Mouse (Mus musculus): ENCODE data around the gene Foxp1. TPM values are rescaled to one million over a fixed set of nuclear protein-coding genes. Genes with fewer than 3 reads are reported as not detected.

Foxp1 gene
- polyA plus RNA-seq, 1 experiment from 2014 or later: 18.9 TPM

DNA sequence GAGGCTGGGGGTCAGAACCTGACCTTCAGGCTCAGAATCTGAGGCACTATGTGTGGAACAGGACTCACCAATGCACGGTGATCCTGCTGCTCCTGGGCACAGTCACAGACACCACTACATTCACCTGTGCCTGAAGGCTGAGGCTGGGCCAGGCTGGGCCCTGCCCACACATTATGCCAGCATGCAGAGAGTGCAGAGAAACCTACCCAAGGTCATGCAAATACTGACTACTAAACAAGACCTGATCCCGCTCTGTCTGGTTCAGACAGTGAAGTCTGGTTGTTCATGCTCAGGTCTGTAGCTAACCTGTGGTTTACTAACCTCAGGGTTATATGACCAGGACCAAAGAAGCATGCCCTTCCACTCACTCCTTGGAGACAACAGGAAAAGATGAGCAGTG is 19.8 kb downstream of the Foxp1 start:
- Histone ChIP-seq H3K4me3 (ENCODE audit: low read depth, low read length) (no peak overlapping the region), H3K27me3 (ENCODE audit: insufficient read depth, low read length) (no peaks in the 10 kb centered on the region), H3K9ac (replicated peaks) (no peak overlapping the region), H3K9me3 (ENCODE audit: low read length) (no peaks in the 10 kb centered on the region), H3K4me2 (ENCODE audit: low read depth, low read length) (no peak overlapping the region), H3K4me1 (ENCODE audit: insufficient read depth) (peaks cover 27% of the 10 kb centered on the region), H3K27ac (ENCODE audit: low read depth) (peak overlapping the region; percentile 55; the same call in 1 of the 2 replicates), H3K36me3 (replicated peaks; ENCODE audit: insufficient read depth, low read length) (0 out of 2 replicates have a peak, but pooled peaks cover 4% of the 10 kb centered on the region)
- WGBS (ENCODE audit: insufficient replicate concordance): 70% methylated on average over 2 of the region's 2 CpGs
- DNase-seq (no peak), ATAC-seq (peak; percentile 47)
- TF ChIP-seq EP300 (IDR thresholded peaks at IDR 0.05; ENCODE audit: low read depth): no peak
- no peak for TF ChIP-seq CTCF (IDR thresholded peaks at IDR 0.05; ENCODE audit: low read depth)

DNA sequence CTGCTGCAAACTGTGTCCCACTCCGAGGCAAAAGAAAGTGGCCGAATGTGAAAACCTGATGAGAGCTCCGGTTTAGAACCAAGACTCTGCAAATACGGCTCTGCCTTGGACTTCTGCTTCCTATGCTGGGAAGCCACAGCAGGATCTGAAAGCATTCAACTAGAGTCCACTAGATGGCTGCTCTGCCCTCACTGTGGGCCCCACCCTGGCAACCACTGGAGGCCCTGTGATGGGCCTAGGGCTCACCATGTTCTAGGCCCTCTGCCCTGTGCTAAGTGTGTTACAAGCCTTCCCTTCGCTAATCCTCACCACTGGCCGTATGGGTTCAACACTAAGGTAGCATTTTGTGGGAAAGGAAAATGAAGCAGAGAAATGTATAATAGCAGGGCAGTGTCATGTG is 20.2 kb downstream of the Foxp1 start:
- DNase-seq (no peak), ATAC-seq (peak; percentile 26; the same call in 1 of the 2 replicates)
- Histone ChIP-seq H3K27me3 (ENCODE audit: insufficient read depth, low read length) (no peaks in the 10 kb centered on the region), H3K4me2 (ENCODE audit: low read depth, low read length) (no peak overlapping the region), H3K4me3 (ENCODE audit: low read depth, low read length) (no peak overlapping the region), H3K4me1 (ENCODE audit: insufficient read depth) (peaks cover 28% of the 10 kb centered on the region), H3K9me3 (ENCODE audit: low read length) (no peaks in the 10 kb centered on the region), H3K27ac (ENCODE audit: low read depth) (peak overlapping the region; percentile 55; the same call in 1 of the 2 replicates), H3K36me3 (replicated peaks; ENCODE audit: insufficient read depth, low read length) (0 out of 2 replicates have a peak, but pooled peaks cover 4% of the 10 kb centered on the region), H3K9ac (replicated peaks) (no peak overlapping the region)
- TF ChIP-seq CTCF (IDR thresholded peaks at IDR 0.05; ENCODE audit: low read depth) (0 out of 2 replicates have a peak, but pooled peaks have one; percentile 9), EP300 (IDR thresholded peaks at IDR 0.05; ENCODE audit: low read depth) (no peak)
- WGBS (ENCODE audit: insufficient replicate concordance): 62% methylated on average over 6 of the region's 6 CpGs

DNA sequence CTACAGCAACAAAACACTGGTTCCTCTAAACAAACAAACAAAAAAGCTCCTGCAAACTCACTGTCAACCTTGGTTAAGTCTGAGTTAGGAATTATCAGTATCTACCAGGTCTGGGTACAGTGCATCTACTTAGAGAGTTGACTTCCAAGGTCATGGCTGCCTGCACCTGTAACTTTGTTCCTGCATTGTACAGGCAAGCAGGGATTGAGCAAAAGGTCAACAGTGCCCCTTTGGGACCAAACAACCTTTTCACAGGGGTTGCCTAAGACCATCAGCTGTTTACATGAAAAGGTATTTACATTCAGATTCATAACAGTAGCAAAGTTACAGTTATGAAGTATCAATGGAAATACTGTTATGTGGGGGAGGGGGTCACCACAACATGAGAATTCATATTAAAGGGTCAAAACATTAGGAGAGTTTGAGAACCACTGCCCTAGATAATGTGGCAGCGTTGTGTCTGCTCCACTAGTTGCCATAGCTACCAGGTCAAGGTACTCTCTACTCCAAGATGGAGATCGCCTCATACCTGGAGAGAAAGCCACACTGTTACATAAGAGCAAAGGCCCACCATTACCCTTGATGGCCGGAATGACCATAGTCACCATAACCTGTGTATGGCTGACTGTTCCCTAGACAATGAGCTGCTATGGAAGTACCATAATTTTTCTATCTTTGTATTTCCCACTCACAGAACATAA is 21.8 kb downstream of the Foxp1 start:
- H3K27me3 ChIP-seq (ENCODE audit: insufficient read depth, low read length): no peaks in the 10 kb centered on the region
- H3K27ac ChIP-seq (ENCODE audit: low read depth): peak overlapping the region; percentile 62
- 61% methylated on average over 3 of the region's 3 CpGs for WGBS (ENCODE audit: insufficient replicate concordance)
- DNase-seq (no peak), ATAC-seq (peak; percentile 79)
- TF ChIP-seq CTCF (IDR thresholded peaks at IDR 0.05; ENCODE audit: low read depth) (no peak), EP300 (IDR thresholded peaks at IDR 0.05; ENCODE audit: low read depth) (no peak)
- H3K9ac ChIP-seq (replicated peaks): no peak overlapping the region
- H3K4me3 ChIP-seq (ENCODE audit: low read depth, low read length): no peak overlapping the region
- H3K36me3 ChIP-seq (replicated peaks; ENCODE audit: insufficient read depth, low read length): no peaks in the 10 kb centered on the region
- H3K4me1 ChIP-seq (ENCODE audit: insufficient read depth): peaks cover 26% of the 10 kb centered on the region
- no peak overlapping the region for H3K4me2 ChIP-seq (ENCODE audit: low read depth, low read length)
- H3K9me3 ChIP-seq (ENCODE audit: low read length): no peaks in the 10 kb centered on the region

DNA sequence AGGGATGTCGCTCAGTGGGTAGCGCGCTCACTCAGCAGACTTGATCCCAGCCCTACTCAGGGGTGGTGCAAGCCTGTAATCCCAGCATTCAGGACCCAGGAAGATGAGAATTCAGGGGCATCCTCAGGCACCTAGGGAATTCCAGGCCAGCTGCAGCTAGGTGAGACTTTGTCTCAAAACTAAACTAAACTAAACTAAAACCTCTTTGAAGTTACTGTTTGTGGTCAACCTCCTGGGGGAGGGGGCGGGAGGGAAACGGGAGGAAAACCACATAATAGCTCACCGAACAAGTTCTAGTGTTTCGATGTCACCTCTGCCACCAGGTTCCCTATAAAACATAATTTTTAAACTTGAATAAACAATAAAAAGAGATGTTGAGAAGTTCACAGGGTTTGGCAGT is 24.4 kb downstream of the Foxp1 start:
- Histone ChIP-seq H3K4me3 (ENCODE audit: low read depth, low read length) (no peak overlapping the region), H3K9ac (replicated peaks) (no peak overlapping the region), H3K27ac (ENCODE audit: low read depth) (no peak overlapping the region), H3K4me1 (ENCODE audit: insufficient read depth) (peaks cover 21% of the 10 kb centered on the region), H3K27me3 (ENCODE audit: insufficient read depth, low read length) (no peaks in the 10 kb centered on the region), H3K9me3 (ENCODE audit: low read length) (no peaks in the 10 kb centered on the region), H3K36me3 (replicated peaks; ENCODE audit: insufficient read depth, low read length) (no peaks in the 10 kb centered on the region), H3K4me2 (ENCODE audit: low read depth, low read length) (no peak overlapping the region)
- TF ChIP-seq CTCF (IDR thresholded peaks at IDR 0.05; ENCODE audit: low read depth) (no peak), EP300 (IDR thresholded peaks at IDR 0.05; ENCODE audit: low read depth) (no peak)
- 57% methylated on average over 7 of the region's 7 CpGs for WGBS (ENCODE audit: insufficient replicate concordance)
- no peak for ATAC-seq
- DNase-seq: no peak

DNA sequence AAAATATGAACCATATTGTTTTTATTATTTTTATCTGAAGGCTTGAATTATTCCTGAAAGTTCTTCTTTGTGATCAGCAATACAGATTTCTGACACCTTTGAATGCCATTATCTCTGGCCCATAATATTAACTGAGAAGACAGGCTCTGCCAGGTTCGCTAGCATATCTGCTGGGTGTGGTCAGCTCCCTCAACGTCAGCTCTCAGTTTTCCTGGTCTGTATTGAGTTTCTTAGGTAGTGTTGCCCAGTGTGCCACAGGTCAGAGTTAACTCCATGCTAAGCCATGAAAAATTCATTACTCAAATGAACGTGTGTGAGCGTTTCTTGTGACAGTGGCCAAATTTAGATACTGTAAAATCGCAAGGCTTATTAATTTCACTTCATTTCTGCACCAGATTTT is 26.4 kb downstream of the Foxp1 start:
- Histone ChIP-seq H3K9me3 (ENCODE audit: low read length) (no peaks in the 10 kb centered on the region), H3K4me3 (ENCODE audit: low read depth, low read length) (no peak overlapping the region), H3K4me2 (ENCODE audit: low read depth, low read length) (no peak overlapping the region), H3K36me3 (replicated peaks; ENCODE audit: insufficient read depth, low read length) (no peaks in the 10 kb centered on the region), H3K27me3 (ENCODE audit: insufficient read depth, low read length) (no peaks in the 10 kb centered on the region), H3K4me1 (ENCODE audit: insufficient read depth) (peaks cover 20% of the 10 kb centered on the region), H3K9ac (replicated peaks) (no peak overlapping the region), H3K27ac (ENCODE audit: low read depth) (no peak overlapping the region)
- ATAC-seq: no peak
- no peak for DNase-seq
- 56% methylated on average over 5 of the region's 5 CpGs for WGBS (ENCODE audit: insufficient replicate concordance)
- TF ChIP-seq CTCF (IDR thresholded peaks at IDR 0.05; ENCODE audit: low read depth) (no peak), EP300 (IDR thresholded peaks at IDR 0.05; ENCODE audit: low read depth) (no peak)

DNA sequence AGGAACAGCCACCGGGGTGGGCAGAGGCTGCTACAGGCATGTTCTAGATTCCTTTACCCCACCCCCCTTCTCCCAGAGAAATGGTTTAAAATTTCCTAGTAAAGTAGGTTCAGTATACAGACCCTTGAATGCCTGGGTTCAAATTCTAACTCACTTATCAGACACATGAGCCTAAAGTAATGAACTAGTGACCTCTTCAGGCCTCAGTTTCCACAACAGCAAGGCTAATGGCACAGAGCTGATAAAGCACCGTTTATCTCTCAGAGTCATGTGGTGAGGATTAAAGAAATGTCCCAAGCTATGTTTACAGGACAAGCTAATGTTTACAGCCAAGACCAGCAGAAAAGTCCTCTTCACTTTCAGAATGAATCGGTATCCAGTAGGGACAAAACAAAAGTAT is 29.6 kb downstream of the Foxp1 start:
- TF ChIP-seq CTCF (IDR thresholded peaks at IDR 0.05; ENCODE audit: low read depth) (peak; percentile 34), EP300 (IDR thresholded peaks at IDR 0.05; ENCODE audit: low read depth) (no peak)
- Histone ChIP-seq H3K9ac (replicated peaks) (no peak overlapping the region), H3K4me2 (ENCODE audit: low read depth, low read length) (peak overlapping the region; percentile 15; the same call in 1 of the 2 replicates), H3K27me3 (ENCODE audit: insufficient read depth, low read length) (no peaks in the 10 kb centered on the region), H3K9me3 (ENCODE audit: low read length) (no peaks in the 10 kb centered on the region), H3K36me3 (replicated peaks; ENCODE audit: insufficient read depth, low read length) (no peaks in the 10 kb centered on the region), H3K4me1 (ENCODE audit: insufficient read depth) (peaks cover 27% of the 10 kb centered on the region), H3K27ac (ENCODE audit: low read depth) (no peak overlapping the region), H3K4me3 (ENCODE audit: low read depth, low read length) (no peak overlapping the region)
- ATAC-seq: no peak
- no peak for DNase-seq
- 28% methylated on average over 3 of the region's 3 CpGs for WGBS (ENCODE audit: insufficient replicate concordance)
